In genomic region chr7:4844917-4845309, GRCm38 (mm10) we compare ENCODE assay signal across 8 mouse cellular contexts. TPM values are rescaled to one million over a fixed set of nuclear protein-coding genes. Genes with fewer than 3 reads are reported as not detected.
DNase-seq lines count a peak whose midpoint lies in the region; ATAC-seq and TF ChIP-seq lines count a peak whose summit lies in the region.

No protein-coding gene starts in this region.

- WGBS in forebrain, embryonic 12.5 days: under 1% methylated on average over 13 of the region's 13 CpGs
- WGBS in lung, postnatal 0 days: under 1% methylated on average over 13 of the region's 13 CpGs

- peak overlapping the region; percentile 76 for H3K27ac ChIP-seq in forebrain, embryonic 12.5 days
- no peak overlapping the region for H3K27ac ChIP-seq in lung, postnatal 0 days (ENCODE audit: low read length)

- TF ChIP-seq EP300 in lung, postnatal 0 days (IDR thresholded peaks at IDR 0.05): no peak

- H3K4me2 ChIP-seq in forebrain, embryonic 12.5 days: peak overlapping the region; percentile 97
- peak overlapping the region; percentile 58 for H3K4me2 ChIP-seq in lung, postnatal 0 days (replicated peaks; ENCODE audit: low read depth, low read length)

- no peak for TF ChIP-seq CTCF in lung, postnatal 0 days (IDR thresholded peaks at IDR 0.05)

- peaks cover 32% of the 10 kb centered on the region for H3K4me1 ChIP-seq in forebrain, embryonic 12.5 days
- H3K4me1 ChIP-seq in lung, postnatal 0 days (ENCODE audit: insufficient read depth, low read depth, low read length): 0 out of 2 replicates have a peak, but pooled peaks cover 2% of the 10 kb centered on the region

- H3K4me3 ChIP-seq in forebrain, embryonic 12.5 days (replicated peaks): peak overlapping the region; percentile 54
- H3K4me3 ChIP-seq in lung, postnatal 0 days (ENCODE audit: low read depth, low read length): peak overlapping the region; percentile 21

- DNase-seq in thymus, postnatal 4 days: peak; percentile 26
- DNase-seq in thymus, postnatal 0 days (ENCODE audit: low spot score): no peak
- peak; percentile 47 for DNase-seq in hindlimb bud, embryonic 11.5 days (ENCODE audit: extremely low spot score, low read depth, low spot score)
- peak; percentile 89 for DNase-seq in left cerebral cortex, adult 11 months (ENCODE audit: low spot score)
- DNase-seq in lung, postnatal 0 days (ENCODE audit: low spot score): peak; percentile 89
- DNase-seq in right cerebral cortex, postnatal 10 days (ENCODE audit: low spot score in 2 of 2): peak; percentile 94 to 97
- no peak for DNase-seq in spleen, postnatal 14 days (ENCODE audit: low spot score in 2 of 2)

- peak overlapping the region; percentile 63; the same call in 1 of the 2 replicates for H3K9ac ChIP-seq in forebrain, embryonic 12.5 days
- H3K9ac ChIP-seq in lung, postnatal 0 days (replicated peaks; ENCODE audit: low read depth): no peak overlapping the region

- H3K9me3 ChIP-seq in forebrain, embryonic 12.5 days: no peaks in the 10 kb centered on the region
- H3K9me3 ChIP-seq in lung, postnatal 0 days (ENCODE audit: low read length): no peaks in the 10 kb centered on the region

- peak; percentile 84 for ATAC-seq in forebrain, embryonic 12.5 days (ENCODE audit: low FRiP score)
- peak; percentile 89 for ATAC-seq in lung, postnatal 0 days

- no peaks in the 10 kb centered on the region for H3K36me3 ChIP-seq in forebrain, embryonic 12.5 days (replicated peaks)
- H3K36me3 ChIP-seq in lung, postnatal 0 days (ENCODE audit: insufficient read depth, low read length): no peaks in the 10 kb centered on the region

- H3K27me3 ChIP-seq in forebrain, embryonic 12.5 days: peaks cover 43% of the 10 kb centered on the region
- peaks cover 16% of the 10 kb centered on the region for H3K27me3 ChIP-seq in lung, postnatal 0 days (replicated peaks; ENCODE audit: insufficient read depth, low read length)

RNA-seq across cellular contexts. Expression of gene Shisa7, which starts 0.4 kb away (rescaled TPM):
- not detected in 2 replicates for polyA plus RNA-seq in thymus, postnatal 0 days (2015; fragmentation: Nextera tagmentation; extraction: Ambion mirVana)
- 4.0 and 4.6 TPM in 2 replicates for polyA plus RNA-seq in forebrain, embryonic 12.5 days (2016; fragmentation: Nextera tagmentation; extraction: Ambion mirVana)
- 0.43 and 0.51 TPM in 2 replicates for polyA plus RNA-seq in lung, postnatal 0 days (2015; fragmentation: Nextera tagmentation; extraction: Ambion mirVana)

RNA-seq across cellular contexts. Expression of gene Isoc2b, which starts 25.1 kb away (rescaled TPM):
- 19.9 and 22.0 TPM in 2 replicates for polyA plus RNA-seq in thymus, postnatal 0 days (2015; fragmentation: Nextera tagmentation; extraction: Ambion mirVana)
- 2.1 and 2.7 TPM in 2 replicates for polyA plus RNA-seq in forebrain, embryonic 12.5 days (2016; fragmentation: Nextera tagmentation; extraction: Ambion mirVana)
- polyA plus RNA-seq in lung, postnatal 0 days (2015; fragmentation: Nextera tagmentation; extraction: Ambion mirVana): 12.7 and 16.1 TPM in 2 replicates

RNA-seq across cellular contexts. Expression of gene Isoc2a, which starts 32.0 kb away (rescaled TPM):
- polyA plus RNA-seq in thymus, postnatal 0 days (2015; fragmentation: Nextera tagmentation; extraction: Ambion mirVana): 0.72 and 0.81 TPM in 2 replicates
- polyA plus RNA-seq in forebrain, embryonic 12.5 days (2016; fragmentation: Nextera tagmentation; extraction: Ambion mirVana): 0.70 and 0.89 TPM in 2 replicates
- 0.53 and 0.57 TPM in 2 replicates for polyA plus RNA-seq in lung, postnatal 0 days (2015; fragmentation: Nextera tagmentation; extraction: Ambion mirVana)

RNA-seq across cellular contexts. Expression of gene Ube2s, which starts 32.5 kb away (rescaled TPM):
- 413 and 414 TPM in 2 replicates for polyA plus RNA-seq in thymus, postnatal 0 days (2015; fragmentation: Nextera tagmentation; extraction: Ambion mirVana)
- polyA plus RNA-seq in forebrain, embryonic 12.5 days (2016; fragmentation: Nextera tagmentation; extraction: Ambion mirVana): 434 and 445 TPM in 2 replicates
- 158 and 162 TPM in 2 replicates for polyA plus RNA-seq in lung, postnatal 0 days (2015; fragmentation: Nextera tagmentation; extraction: Ambion mirVana)

RNA-seq across cellular contexts. Expression of gene Rpl28, which starts 52.2 kb away (rescaled TPM):
- polyA plus RNA-seq in thymus, postnatal 0 days (2015; fragmentation: Nextera tagmentation; extraction: Ambion mirVana): 546 and 590 TPM in 2 replicates
- 306 and 310 TPM in 2 replicates for polyA plus RNA-seq in forebrain, embryonic 12.5 days (2016; fragmentation: Nextera tagmentation; extraction: Ambion mirVana)
- polyA plus RNA-seq in lung, postnatal 0 days (2015; fragmentation: Nextera tagmentation; extraction: Ambion mirVana): 282 and 294 TPM in 2 replicates

Comparison
In these comparisons a context has a peak if more than half of its experiments do, and no peak if none do; other contexts are left out.
1. DNase-seq: peak in thymus, postnatal 4 days (single experiment), hindlimb bud, embryonic 11.5 days (single experiment), left cerebral cortex, adult 11 months (single experiment), lung, postnatal 0 days (single experiment) and right cerebral cortex, postnatal 10 days (2 of 2); none in thymus, postnatal 0 days (single experiment) and spleen, postnatal 14 days (0 of 2).